Comparison of ENCODE assay signal across 9 mouse cellular contexts in the genomic region with DNA sequence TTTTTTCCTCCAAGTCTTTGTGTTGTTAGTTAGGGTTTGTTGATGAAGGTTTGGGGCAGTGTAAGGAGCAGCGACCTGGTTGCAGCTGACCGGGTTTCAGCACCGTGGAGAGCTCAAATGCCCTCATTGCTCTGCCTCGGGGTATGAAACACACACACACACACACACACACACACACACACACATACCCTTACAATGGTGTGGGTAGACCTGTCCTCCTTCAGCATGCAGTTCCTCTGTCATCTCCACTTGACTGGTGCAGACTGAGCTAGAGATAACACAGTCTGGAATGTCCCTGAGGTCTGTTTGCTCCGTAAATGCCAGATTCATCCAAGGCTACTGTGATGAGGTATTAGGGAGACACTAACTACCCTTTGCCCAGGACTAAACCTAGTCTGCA. TPM values are rescaled to one million over a fixed set of nuclear protein-coding genes. Genes with fewer than 3 reads are reported as not detected.
A peak's percentile ranks its signal among the peaks of the same experiment; 100 is the strongest.
DNase-seq lines count a peak whose midpoint lies in the region; ATAC-seq and TF ChIP-seq lines count a peak whose summit lies in the region.
"Had no signal": no experiment of that assay in that cellular context is flagged by ENCODE, and none has a peak within 500 bp of the region (broad histone marks: within the 10 kb centered on the region; RNA-seq: fewer than 3 reads in every experiment).

No protein-coding gene starts in this region.

- H3K36me3 ChIP-seq in kidney, embryonic 16.5 days (ENCODE audit: insufficient read depth, low read length), result peaks cover 23% of the 10 kb centered on the region
- peaks cover 30% of the 10 kb centered on the region for H3K36me3 ChIP-seq in forebrain, embryonic 13.5 days (ENCODE audit: poor library complexity, severe bottlenecking)
- peaks cover 30% of the 10 kb centered on the region for H3K36me3 ChIP-seq in neural tube, embryonic 13.5 days
- peaks cover 32% of the 10 kb centered on the region for H3K36me3 ChIP-seq in thymus, adult 2 months (ENCODE audit: control insufficient read depth, insufficient read depth, low read length)

- no peak for ATAC-seq in kidney, embryonic 16.5 days (ENCODE audit: low FRiP score, low TSS enrichment)
- ATAC-seq in forebrain, embryonic 13.5 days, result peak; percentile 15; the same call in 1 of the 2 replicates
- no peak for ATAC-seq in neural tube, embryonic 13.5 days (ENCODE audit: low read depth)

- peaks cover 8% of the 10 kb centered on the region; the same call in 1 of the 2 replicates for H3K4me1 ChIP-seq in kidney, embryonic 16.5 days (ENCODE audit: insufficient read depth, low read length)
- H3K4me1 ChIP-seq in forebrain, embryonic 13.5 days, result peaks cover 36% of the 10 kb centered on the region
- peaks cover 44% of the 10 kb centered on the region for H3K4me1 ChIP-seq in neural tube, embryonic 13.5 days (replicated peaks)
- H3K4me1 ChIP-seq in thymus, adult 2 months (replicated peaks; ENCODE audit: control insufficient read depth, insufficient read depth, low read length), result no peaks in the 10 kb centered on the region

- H3K27me3 ChIP-seq in kidney, embryonic 16.5 days (ENCODE audit: insufficient read depth, low read length), result no peaks in the 10 kb centered on the region
- no peaks in the 10 kb centered on the region for H3K27me3 ChIP-seq in forebrain, embryonic 13.5 days
- no peaks in the 10 kb centered on the region for H3K27me3 ChIP-seq in neural tube, embryonic 13.5 days
- no peaks in the 10 kb centered on the region for H3K27me3 ChIP-seq in thymus, adult 2 months (ENCODE audit: control insufficient read depth, insufficient read depth, low read length)

- H3K9ac ChIP-seq in kidney, embryonic 16.5 days (replicated peaks; ENCODE audit: low read length), result no peak overlapping the region
- peak overlapping the region; percentile 41 for H3K9ac ChIP-seq in forebrain, embryonic 13.5 days
- peak overlapping the region; percentile 62 for H3K9ac ChIP-seq in neural tube, embryonic 13.5 days

- no peak overlapping the region for H3K4me2 ChIP-seq in kidney, embryonic 16.5 days (replicated peaks; ENCODE audit: low read depth, low read length)
- peak overlapping the region; percentile 42 for H3K4me2 ChIP-seq in forebrain, embryonic 13.5 days
- H3K4me2 ChIP-seq in neural tube, embryonic 13.5 days, result peak overlapping the region; percentile 44

- no peaks in the 10 kb centered on the region for H3K9me3 ChIP-seq in kidney, embryonic 16.5 days (ENCODE audit: low read length)
- H3K9me3 ChIP-seq in forebrain, embryonic 13.5 days (replicated peaks), result no peaks in the 10 kb centered on the region
- H3K9me3 ChIP-seq in neural tube, embryonic 13.5 days, result no peaks in the 10 kb centered on the region

- WGBS in kidney, embryonic 16.5 days, result 19% methylated on average over 5 of the region's 5 CpGs
- 15% methylated on average over 5 of the region's 5 CpGs for WGBS in forebrain, embryonic 13.5 days
- 13% methylated on average over 5 of the region's 5 CpGs for WGBS in neural tube, embryonic 13.5 days
- whole genome bisulfite sequencing in thymus, adult 2 months, result 72% methylated on average over 5 of the region's 5 CpGs

- DNase-seq in kidney, adult 11 months, result peak; percentile 30
- DNase-seq in kidney, postnatal 14 days, result peak; percentile 66
- DNase-seq in spleen, postnatal 10 days (ENCODE audit: low spot score in 2 of 2), result no peak
- DNase-seq in urinary bladder, adult 2 months (ENCODE audit: low spot score), result no peak
- DNase-seq in thymus, adult 2 months, result no peak

- H3K4me3 ChIP-seq in kidney, embryonic 16.5 days (ENCODE audit: low read length), result no peak overlapping the region
- no peak overlapping the region for H3K4me3 ChIP-seq in forebrain, embryonic 13.5 days
- no peak overlapping the region for H3K4me3 ChIP-seq in neural tube, embryonic 13.5 days
- no peak overlapping the region for H3K4me3 ChIP-seq in thymus, adult 2 months (ENCODE audit: control insufficient read depth, insufficient read depth, low read length)

- H3K27ac ChIP-seq in kidney, embryonic 16.5 days (ENCODE audit: low read length), result no peak overlapping the region
- H3K27ac ChIP-seq in forebrain, embryonic 13.5 days, result peak overlapping the region; percentile 96
- peak overlapping the region; percentile 90 for H3K27ac ChIP-seq in neural tube, embryonic 13.5 days (replicated peaks)
- H3K27ac ChIP-seq in thymus, adult 2 months (ENCODE audit: control insufficient read depth, insufficient read depth, low read length), result no peak overlapping the region

- no peak for TF ChIP-seq POLR2A in thymus, adult 2 months (IDR thresholded peaks at IDR 0.05; ENCODE audit: control insufficient read depth, extremely low read depth, insufficient read depth, low read length, poor library complexity)

- TF ChIP-seq CTCF in thymus, adult 2 months (IDR thresholded peaks at IDR 0.05; ENCODE audit: borderline replicate concordance, control insufficient read depth, extremely low read depth, insufficient read depth, low read length, poor library complexity), result no peak

RNA-seq across cellular contexts. Expression of a gene that starts 12.0 kb away (rescaled TPM):
- polyA plus RNA-seq in kidney, embryonic 16.5 days (2015; fragmentation: Nextera tagmentation; extraction: Ambion mirVana), result 87.0 and 88.8 TPM in 2 replicates
- 81.2 and 86.4 TPM in 2 replicates for polyA plus RNA-seq in forebrain, embryonic 13.5 days (2015; fragmentation: Nextera tagmentation; extraction: Ambion mirVana)
- polyA plus RNA-seq in neural tube, embryonic 13.5 days (2015; fragmentation: Nextera tagmentation; extraction: Ambion mirVana), result 56.4 and 61.9 TPM in 2 replicates
- 53.7 and 65.8 TPM in 2 replicates for polyA plus RNA-seq in urinary bladder, adult 2 months (2012; rRNA removed)
- polyA plus RNA-seq in thymus, adult 2 months (2012; rRNA removed), result 24.6 and 31.0 TPM in 2 replicates

RNA-seq across cellular contexts. Expression of a gene that starts 32.8 kb away (rescaled TPM):
- 2.4 and 5.0 TPM in 2 replicates for polyA plus RNA-seq in kidney, embryonic 16.5 days (2015; fragmentation: Nextera tagmentation; extraction: Ambion mirVana)
- polyA plus RNA-seq in forebrain, embryonic 13.5 days (2015; fragmentation: Nextera tagmentation; extraction: Ambion mirVana), result 2.5 and 7.0 TPM in 2 replicates
- polyA plus RNA-seq in neural tube, embryonic 13.5 days (2015; fragmentation: Nextera tagmentation; extraction: Ambion mirVana), result 7.6 and 10.3 TPM in 2 replicates
- 0.26 and 0.47 TPM in 2 replicates for polyA plus RNA-seq in urinary bladder, adult 2 months (2012; rRNA removed)
- polyA plus RNA-seq in thymus, adult 2 months (2012; rRNA removed), result 0.23 and 0.96 TPM in 2 replicates
- polyA plus RNA-seq: spleen, adult 2 months had no signal

RNA-seq across cellular contexts. Expression of a gene that starts 50.5 kb away (rescaled TPM):
- not detected in 2 replicates for polyA plus RNA-seq in kidney, embryonic 16.5 days (2015; fragmentation: Nextera tagmentation; extraction: Ambion mirVana)
- polyA plus RNA-seq in forebrain, embryonic 13.5 days (2015; fragmentation: Nextera tagmentation; extraction: Ambion mirVana), result not detected in 2 replicates
- polyA plus RNA-seq in neural tube, embryonic 13.5 days (2015; fragmentation: Nextera tagmentation; extraction: Ambion mirVana), result not detected in 2 replicates
- not detected in 2 replicates for polyA plus RNA-seq in urinary bladder, adult 2 months (2012; rRNA removed)
- not detected in 2 replicates for polyA plus RNA-seq in thymus, adult 2 months (2012; rRNA removed)
- polyA plus RNA-seq: spleen, adult 2 months had no signal

Comparison
In these comparisons a context has a peak if more than half of its experiments do, and no peak if none do; other contexts are left out.
1. DNase-seq: peak in kidney, adult 11 months (single experiment) and kidney, postnatal 14 days (single experiment); none in spleen, postnatal 10 days (0 of 2), urinary bladder, adult 2 months (single experiment) and thymus, adult 2 months (single experiment).
2. H3K27ac ChIP-seq: peak in forebrain, embryonic 13.5 days (single experiment) and neural tube, embryonic 13.5 days (single experiment); none in kidney, embryonic 16.5 days (single experiment) and thymus, adult 2 months (single experiment).